Mouse (Mus musculus) embryonic facial prominence, embryonic 15.5 days (tissue): ENCODE measurements around the gene Dydc1. TPM values are rescaled to one million over a fixed set of nuclear protein-coding genes. Genes with fewer than 3 reads are reported as not detected.

Source experiments
- ATAC-seq: fragments of 200-750 bp; cut with Nextera tagmentation; 2 replicates; pipeline ENCODE4 v1.8.0; 2017; ENCODE audit warnings: low read depth, moderate TSS enrichment; ENCODE audit not compliant: insufficient number of reproducible peaks, low FRiP score, low TSS enrichment
- H3K27ac ChIP-seq: fragments of 300-500 bp; sonication (generic); replicated peaks from 2 replicates; pipeline ENCODE4 v1.5.1; 2015; ENCODE audit warnings: mild to moderate bottlenecking, inconsistent platforms
- H3K27me3 ChIP-seq: fragments of 300-500 bp; sonication (generic); 2 replicates; pipeline ENCODE4 v1.6.1; 2015; ENCODE audit warnings: inconsistent platforms
- H3K36me3 ChIP-seq: fragments of 300-500 bp; sonication (generic); 2 replicates; pipeline ENCODE4 v1.6.1; 2015; ENCODE audit warnings: mild to moderate bottlenecking, inconsistent platforms
- H3K4me1 ChIP-seq: fragments of 300-500 bp; sonication (generic); 2 replicates; pipeline ENCODE4 v1.6.1; 2015; ENCODE audit warnings: inconsistent platforms
- H3K4me2 ChIP-seq: fragments of 300-500 bp; sonication (generic); replicated peaks from 2 replicates; pipeline ENCODE4 v1.6.1; 2015; ENCODE audit warnings: mild to moderate bottlenecking, inconsistent platforms
- H3K4me3 ChIP-seq: fragments of 300-500 bp; sonication (generic); replicated peaks from 2 replicates; pipeline ENCODE4 v1.5.1; 2015; ENCODE audit warnings: mild to moderate bottlenecking, inconsistent platforms
- H3K9ac ChIP-seq: fragments of 300-500 bp; sonication (generic); 2 replicates; pipeline ENCODE4 v1.6.1; 2015; ENCODE audit warnings: inconsistent platforms
- H3K9me3 ChIP-seq: fragments of 300-500 bp; sonication (generic); replicated peaks from 2 replicates; pipeline ENCODE4 v1.6.1; 2016; ENCODE audit warnings: inconsistent platforms
- WGBS: fragments of 180-500 bp; shearing (Covaris S2); methylation state at CpG from one replicate; pipeline ENCODE4 v1.1.7; 2015; 5-methylcytosine and 5-hydroxymethylcytosine counted together
- polyA plus RNA-seq: library from polyadenylated mRNA; unstranded; fragments of >200 nt; fragmentation: Nextera tagmentation; extraction: Ambion mirVana; gene quantifications from 2 replicates; pipeline ENCODE4 v1.2.1, GENCODE M21; 2015

The Dydc1 gene
- polyA plus RNA-seq: 0.28 and 0.39 TPM in 2 replicates

GRCm38 (mm10) chr14:41072229-41072943 is at the start of gene Dydc1:
Dydc1 (plus strand) TSS chr14:41072911.
- peak; percentile 87 for ATAC-seq
- Histone ChIP-seq H3K27ac (no peak within 1 kb of the TSS), H3K4me3 (peak within 1 kb of the TSS; percentile 43), H3K9ac (no peak within 1 kb of the TSS), H3K9me3 (no peaks in the 10 kb centered on the region), H3K27me3 (no peaks in the 10 kb centered on the region), H3K4me2 (peak within 1 kb of the TSS; percentile 60), H3K36me3 (no peaks in the 10 kb centered on the region), H3K4me1 (peaks cover 10% of the 10 kb centered on the region; the same call in 1 of the 2 replicates)
- 12% methylated on average over 23 of the region's 23 CpGs for WGBS

- Histone ChIP-seq H3K9me3 (no peaks in the 10 kb centered on the region), H3K36me3 (no peaks in the 10 kb centered on the region), H3K27ac (no peak overlapping the region), H3K4me3 (no peak overlapping the region), H3K9ac (no peak overlapping the region), H3K4me1 (no peaks in the 10 kb centered on the region), H3K4me2 (no peak overlapping the region), H3K27me3 (no peaks in the 10 kb centered on the region)
- WGBS: 81% methylated on average over 2 of the region's 2 CpGs
- no peak for ATAC-seq
Observed at GRCm38 (mm10) chr14:41025087-41025486, 47.6 kb upstream of the Dydc1 start.

- no peak overlapping the region for H3K27ac ChIP-seq
- H3K4me2 ChIP-seq: no peak overlapping the region
- ATAC-seq: no peak
- H3K9ac ChIP-seq: no peak overlapping the region
- H3K9me3 ChIP-seq: no peaks in the 10 kb centered on the region
- no peaks in the 10 kb centered on the region for H3K36me3 ChIP-seq
- WGBS: 77% methylated on average over 7 of the region's 7 CpGs
- no peaks in the 10 kb centered on the region for H3K4me1 ChIP-seq
- H3K27me3 ChIP-seq: no peaks in the 10 kb centered on the region
- H3K4me3 ChIP-seq: no peak overlapping the region
Observed at GRCm38 (mm10) chr14:41025594-41026284, 47.0 kb upstream of the Dydc1 start.

GRCm38 (mm10) chr14:41029303-41029702 is 43.4 kb upstream of the Dydc1 start:
- H3K27me3 ChIP-seq: no peaks in the 10 kb centered on the region
- no peak overlapping the region for H3K9ac ChIP-seq
- no peaks in the 10 kb centered on the region for H3K36me3 ChIP-seq
- H3K4me3 ChIP-seq: no peak overlapping the region
- no peaks in the 10 kb centered on the region for H3K9me3 ChIP-seq
- no peak overlapping the region for H3K4me2 ChIP-seq
- ATAC-seq: no peak
- WGBS: 72% methylated on average over 4 of the region's 4 CpGs
- no peak overlapping the region for H3K27ac ChIP-seq
- no peaks in the 10 kb centered on the region for H3K4me1 ChIP-seq

- no peak overlapping the region for H3K9ac ChIP-seq
- H3K9me3 ChIP-seq: no peaks in the 10 kb centered on the region
- no peak overlapping the region for H3K4me3 ChIP-seq
- H3K4me1 ChIP-seq: no peaks in the 10 kb centered on the region
- 89% methylated on average over 6 of the region's 6 CpGs for WGBS
- no peaks in the 10 kb centered on the region for H3K27me3 ChIP-seq
- H3K27ac ChIP-seq: no peak overlapping the region
- no peaks in the 10 kb centered on the region for H3K36me3 ChIP-seq
- no peak for ATAC-seq
- H3K4me2 ChIP-seq: no peak overlapping the region
Observed at GRCm38 (mm10) chr14:41030989-41031513, 41.7 kb upstream of the Dydc1 start.

GRCm38 (mm10) chr14:41033135-41034110 is 39.3 kb upstream of the Dydc1 start:
- Histone ChIP-seq H3K36me3 (no peaks in the 10 kb centered on the region), H3K27ac (no peak overlapping the region), H3K4me3 (no peak overlapping the region), H3K27me3 (no peaks in the 10 kb centered on the region), H3K9me3 (no peaks in the 10 kb centered on the region), H3K4me2 (no peak overlapping the region), H3K4me1 (no peaks in the 10 kb centered on the region), H3K9ac (no peak overlapping the region)
- WGBS: 57% methylated on average over 13 of the region's 13 CpGs
- no peak for ATAC-seq

- Histone ChIP-seq H3K4me3 (no peak overlapping the region), H3K4me1 (no peaks in the 10 kb centered on the region), H3K9ac (no peak overlapping the region), H3K36me3 (no peaks in the 10 kb centered on the region), H3K9me3 (no peaks in the 10 kb centered on the region), H3K4me2 (no peak overlapping the region), H3K27me3 (no peaks in the 10 kb centered on the region), H3K27ac (no peak overlapping the region)
- WGBS: 29% methylated on average over 6 of the region's 6 CpGs
- ATAC-seq: no peak
Observed at GRCm38 (mm10) chr14:41035146-41035798, 37.4 kb upstream of the Dydc1 start.

- WGBS: 73% methylated on average over 2 of the region's 2 CpGs
- H3K9me3 ChIP-seq: no peaks in the 10 kb centered on the region
- no peaks in the 10 kb centered on the region for H3K4me1 ChIP-seq
- H3K27ac ChIP-seq: no peak overlapping the region
- no peak overlapping the region for H3K4me2 ChIP-seq
- no peak for ATAC-seq
- H3K9ac ChIP-seq: no peak overlapping the region
- H3K27me3 ChIP-seq: no peaks in the 10 kb centered on the region
- H3K36me3 ChIP-seq: no peaks in the 10 kb centered on the region
- H3K4me3 ChIP-seq: no peak overlapping the region
Observed at GRCm38 (mm10) chr14:41047402-41047801, 25.3 kb upstream of the Dydc1 start.

- H3K27ac ChIP-seq: no peak overlapping the region
- H3K9me3 ChIP-seq: no peaks in the 10 kb centered on the region
- H3K27me3 ChIP-seq: no peaks in the 10 kb centered on the region
- H3K9ac ChIP-seq: no peak overlapping the region
- no peak overlapping the region for H3K4me3 ChIP-seq
- H3K4me1 ChIP-seq: no peaks in the 10 kb centered on the region
- no peaks in the 10 kb centered on the region for H3K36me3 ChIP-seq
- no peak for ATAC-seq
- H3K4me2 ChIP-seq: no peak overlapping the region
- WGBS: 70% methylated on average over 6 of the region's 6 CpGs
Observed at GRCm38 (mm10) chr14:41050471-41050870, 22.2 kb upstream of the Dydc1 start.

- Histone ChIP-seq H3K4me3 (no peak overlapping the region), H3K9ac (no peak overlapping the region), H3K9me3 (no peaks in the 10 kb centered on the region), H3K4me2 (no peak overlapping the region), H3K27me3 (no peaks in the 10 kb centered on the region), H3K4me1 (no peaks in the 10 kb centered on the region), H3K36me3 (no peaks in the 10 kb centered on the region), H3K27ac (no peak overlapping the region)
- no peak for ATAC-seq
- 79% methylated on average over 5 of the region's 5 CpGs for WGBS
Observed at GRCm38 (mm10) chr14:41052481-41052880, 20.2 kb upstream of the Dydc1 start.
